Mouse (Mus musculus): ENCODE results near the gene Atg7.

Gene Atg7

DNA sequence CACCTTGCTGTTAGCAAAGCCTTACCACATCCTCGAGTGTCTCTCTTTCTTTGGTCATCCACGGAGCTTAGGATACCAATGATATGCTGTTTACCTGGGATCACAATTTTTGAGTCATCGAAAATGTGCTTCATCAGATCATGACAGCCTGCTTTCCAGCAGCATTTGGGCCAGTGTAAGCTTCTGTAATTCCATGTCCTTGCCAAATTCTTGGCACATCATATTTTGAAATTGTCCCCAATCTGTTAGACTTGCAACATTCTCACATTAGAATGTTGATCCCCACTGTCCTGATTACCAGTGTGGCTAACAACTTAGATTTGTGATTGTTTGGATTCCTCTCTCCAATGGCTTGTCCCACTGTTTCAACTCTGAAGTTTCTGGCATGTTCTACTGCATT is 144.7 kb downstream of the Atg7 start:
- DNase-seq (ENCODE audit: low spot score): no peak

DNA sequence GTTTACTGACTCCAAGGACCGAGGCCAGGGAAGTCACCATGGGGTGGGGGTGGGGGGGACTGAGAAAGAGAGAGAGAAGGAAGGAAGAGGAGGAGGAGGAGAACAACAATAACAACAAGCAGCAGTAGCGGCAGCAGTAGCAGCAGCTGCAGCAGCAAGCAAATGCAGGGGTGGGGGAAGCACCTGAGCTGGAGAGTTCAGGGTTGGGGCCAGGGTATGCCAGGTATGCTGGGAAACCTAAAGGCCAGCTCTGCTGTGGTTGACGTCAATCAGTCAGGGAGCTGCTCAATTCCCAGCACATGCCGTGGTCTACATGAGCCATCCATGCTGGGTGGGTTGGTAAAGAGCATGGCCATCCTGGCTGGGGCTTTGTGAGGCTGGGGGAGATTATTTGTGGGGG is 145.8 kb downstream of the Atg7 start:
- DNase-seq (ENCODE audit: low spot score): no peak

DNA sequence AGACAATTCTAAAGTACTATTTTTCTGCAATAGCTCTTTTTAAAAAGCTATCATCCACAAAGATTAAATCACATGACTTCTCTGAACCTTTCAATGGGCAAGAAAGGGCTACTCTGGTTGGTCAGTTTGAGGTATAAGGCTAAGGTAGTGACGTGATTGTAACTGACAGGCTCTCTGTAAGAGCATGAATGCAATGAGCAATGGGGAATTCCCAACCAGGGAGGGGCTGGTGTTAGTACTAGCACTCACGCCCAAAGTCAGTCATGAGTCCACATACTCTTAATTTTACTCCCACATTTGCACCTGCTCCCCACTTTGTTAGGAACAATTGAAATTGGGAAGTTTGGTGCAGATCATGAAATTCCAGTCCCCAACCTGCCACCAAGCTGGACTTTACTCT is 147.2 kb downstream of the Atg7 start:
- DNase-seq (ENCODE audit: low spot score): peak; percentile 28

DNA sequence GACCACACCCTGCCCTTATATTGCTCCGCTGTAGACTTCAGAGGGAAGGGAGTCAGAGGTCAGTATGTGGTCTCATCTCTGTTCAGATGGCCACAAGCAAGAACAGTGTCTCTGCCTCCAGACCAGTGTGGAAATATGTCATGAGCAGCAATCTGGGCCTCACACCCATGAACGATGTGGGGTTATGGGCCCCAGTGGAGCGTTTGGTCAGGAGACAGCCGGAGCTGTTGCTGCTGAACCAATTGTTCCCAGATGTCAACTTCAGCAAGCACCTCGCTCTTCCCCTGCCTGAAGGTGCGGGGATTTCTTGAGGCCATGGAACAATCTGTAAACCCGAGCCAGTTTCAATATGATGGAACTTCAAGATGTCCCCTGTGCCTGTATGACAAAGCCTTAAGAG is 148.0 kb downstream of the Atg7 start:
- no peak for DNase-seq (ENCODE audit: low spot score)

DNA sequence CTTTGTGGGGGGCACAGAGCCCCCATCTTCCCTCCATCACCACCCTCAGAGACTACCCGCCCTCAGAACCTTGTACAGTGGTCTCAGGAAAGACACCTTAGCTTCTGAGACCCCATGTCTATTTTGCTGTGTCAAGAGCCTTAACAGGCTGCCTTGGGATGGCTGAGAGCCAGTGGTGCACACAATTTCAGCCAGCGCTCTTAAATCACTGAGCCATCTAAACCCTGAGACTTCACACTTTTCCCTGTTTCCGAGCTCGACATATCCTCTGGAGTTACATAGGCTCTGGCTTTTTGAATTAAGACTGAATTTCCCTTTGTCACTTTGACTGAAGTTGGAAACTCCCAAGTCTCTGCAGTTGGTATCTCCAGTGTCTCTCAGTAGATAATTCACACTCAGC is 148.9 kb downstream of the Atg7 start:
- no peak for DNase-seq (ENCODE audit: low spot score)

DNA sequence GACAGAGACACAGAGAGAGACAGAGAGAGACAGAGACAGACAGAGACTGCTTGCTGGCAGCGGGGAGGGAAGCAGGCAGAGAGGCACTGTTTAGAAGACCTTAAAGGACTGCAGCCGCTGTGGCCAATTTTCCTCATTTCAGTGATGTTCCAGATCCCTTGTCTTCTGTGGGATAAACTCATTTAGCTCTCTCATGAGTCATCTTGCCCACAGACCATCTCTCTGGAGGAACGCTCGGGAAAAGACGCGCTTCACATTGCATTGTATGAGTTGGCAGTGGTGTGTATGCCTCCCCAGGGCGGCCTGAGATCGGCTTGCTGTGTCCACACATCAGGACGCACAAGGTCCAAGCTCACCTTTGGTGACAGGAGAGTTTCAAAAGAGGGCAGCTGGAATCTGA is 151.8 kb downstream of the Atg7 start:
- DNase-seq (ENCODE audit: low spot score): no peak

DNA sequence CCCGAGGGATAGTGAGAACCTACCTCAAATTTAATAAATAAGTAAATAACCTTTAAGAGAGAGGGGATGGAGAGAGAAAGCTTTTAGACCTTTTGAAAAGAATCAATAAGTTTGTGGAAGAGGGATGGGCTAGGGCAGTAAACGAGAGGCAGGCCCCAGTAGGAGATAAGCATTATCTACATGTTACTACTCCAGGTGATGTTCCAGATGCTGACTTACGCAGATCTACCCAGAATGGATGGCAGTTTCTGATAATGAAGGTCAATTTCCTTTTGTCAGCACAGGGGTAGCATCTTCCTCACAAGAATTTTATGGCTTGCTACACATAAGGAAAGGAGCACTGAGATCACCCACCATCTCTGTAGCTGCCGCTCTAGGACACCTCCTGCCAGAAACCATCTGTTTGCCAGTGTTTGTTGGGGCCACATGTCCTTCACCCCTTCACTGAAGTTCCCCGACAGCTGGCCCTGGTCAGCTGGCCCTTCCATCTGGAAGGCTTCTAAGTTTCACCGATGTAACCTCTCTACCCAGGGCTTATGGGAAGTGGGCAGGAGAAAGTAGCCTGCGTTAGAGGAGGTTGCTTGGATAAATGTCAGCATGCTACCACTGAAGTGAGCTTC is 152.9 kb downstream of the Atg7 start:
- no peak for DNase-seq (ENCODE audit: low spot score)

DNA sequence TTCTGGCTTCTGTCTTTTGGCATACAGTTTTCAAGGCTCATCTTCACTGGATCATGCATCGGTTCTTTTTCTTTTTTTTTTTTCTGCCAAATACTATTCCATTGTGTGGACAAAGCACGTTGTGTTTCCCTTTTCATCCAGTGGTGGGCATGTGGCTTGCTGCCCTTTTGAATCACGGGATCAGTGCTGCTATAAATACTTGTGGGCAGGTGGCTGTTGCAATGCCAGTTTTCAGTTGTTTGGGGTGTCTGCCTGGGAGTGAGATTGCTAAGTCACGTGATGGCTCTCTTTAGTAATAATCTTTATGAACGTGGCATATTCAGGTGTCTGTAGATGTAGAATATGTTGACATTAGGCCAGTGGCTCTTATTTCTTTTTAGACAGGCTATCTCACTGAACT is 155.0 kb downstream of the Atg7 start:
- DNase-seq (ENCODE audit: low spot score): no peak

DNA sequence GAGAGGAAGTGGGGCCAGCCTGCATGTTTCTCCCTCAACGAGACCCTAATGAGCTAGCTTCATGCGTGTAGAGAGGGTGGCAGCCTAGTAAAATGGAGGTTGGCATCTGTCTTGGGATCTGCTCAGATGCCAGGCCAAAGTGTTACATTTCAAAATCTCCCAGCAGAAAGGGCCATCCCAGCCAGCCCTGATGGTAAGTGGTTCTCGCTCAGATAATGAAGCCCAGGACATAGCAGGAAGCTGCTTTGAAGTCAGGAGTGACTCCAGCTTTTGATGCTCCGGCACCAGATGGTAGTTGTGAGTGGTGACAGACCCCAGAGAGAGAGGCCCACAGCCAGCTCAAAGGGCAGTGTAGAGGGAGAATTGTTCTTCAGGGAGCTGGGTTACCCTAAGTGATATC is 155.8 kb downstream of the Atg7 start:
- DNase-seq (ENCODE audit: low spot score): no peak

DNA sequence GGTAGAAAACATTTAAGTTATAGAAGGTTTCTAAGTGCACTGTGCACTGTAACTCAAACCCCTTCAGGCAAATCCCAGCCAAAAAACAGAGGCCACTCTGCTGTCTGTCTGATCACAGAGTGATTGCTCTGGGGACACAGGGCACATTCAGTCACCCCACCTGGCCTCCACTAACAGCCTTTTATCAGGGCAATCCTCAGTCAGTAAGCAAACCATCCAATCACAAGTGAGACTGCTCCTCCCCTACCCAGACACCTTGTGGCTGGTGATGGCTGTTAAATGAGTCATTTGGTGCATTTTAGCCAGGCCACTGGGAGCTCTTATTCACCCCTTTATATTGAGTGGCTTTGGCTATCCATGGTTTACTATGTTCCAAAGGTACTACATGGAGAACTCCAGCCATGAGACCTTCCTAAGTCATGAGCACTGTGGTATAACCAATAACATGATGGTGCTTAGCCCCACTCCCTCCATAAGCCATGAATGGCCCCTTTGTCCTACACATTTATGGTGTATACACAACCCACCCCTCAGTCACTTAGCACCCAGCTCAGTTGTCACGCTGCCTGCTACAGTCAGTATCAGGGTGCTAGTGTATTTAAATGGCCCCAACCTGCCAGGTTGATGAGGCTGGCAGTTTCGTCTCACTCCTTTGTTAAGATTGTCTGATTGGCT is 157.5 kb downstream of the Atg7 start:
- no peak for DNase-seq (ENCODE audit: low spot score)

DNA sequence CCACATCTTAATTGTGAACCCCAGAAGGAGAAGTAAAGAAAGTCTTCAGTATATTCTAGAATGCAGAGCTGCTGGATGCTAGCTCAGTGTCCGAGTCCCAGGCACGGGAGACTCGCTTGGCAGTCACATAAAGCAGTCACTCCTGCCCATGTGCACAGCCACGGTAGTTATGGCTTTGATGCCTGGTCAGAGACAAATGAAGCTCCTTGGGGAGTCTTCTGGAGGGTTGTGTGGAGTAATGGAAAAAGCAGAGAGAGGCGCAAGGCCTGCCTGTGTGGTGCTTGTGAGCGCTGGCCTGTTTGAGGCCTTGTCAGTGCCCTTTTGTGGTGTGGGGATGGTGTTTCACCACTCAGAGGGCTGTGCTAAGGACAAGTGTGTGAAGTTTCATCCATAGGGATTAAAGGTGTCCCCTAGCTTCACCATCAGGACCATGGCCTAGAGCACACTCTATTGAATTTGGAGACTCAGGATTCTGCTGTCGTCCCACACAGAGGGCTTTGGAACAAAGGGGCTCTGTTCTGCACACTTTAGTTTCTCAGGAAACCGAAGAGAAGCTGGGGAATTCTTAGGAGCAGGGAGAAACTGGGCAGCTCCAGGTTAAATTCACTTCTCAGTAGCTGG is 161.1 kb downstream of the Atg7 start:
- DNase-seq (ENCODE audit: low spot score): no peak

DNA sequence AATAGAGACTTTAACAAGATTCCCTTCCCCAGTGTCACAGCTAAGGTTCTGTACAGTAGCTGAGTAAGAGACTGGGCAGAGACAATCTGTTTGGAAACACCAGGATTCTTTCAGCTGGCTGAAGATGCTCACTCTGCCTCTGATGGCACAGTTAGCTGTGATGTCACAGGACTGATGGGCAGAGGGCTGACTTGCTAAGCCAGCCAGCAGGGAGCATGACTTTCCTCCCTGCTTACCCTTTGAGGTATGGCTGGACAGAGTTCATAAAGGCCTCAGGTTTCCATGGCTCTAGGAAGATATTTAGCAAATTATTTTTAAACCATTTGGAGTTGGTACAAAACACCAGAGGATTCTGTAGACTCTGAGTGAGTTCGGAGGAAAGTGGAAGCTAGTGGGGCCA is 162.0 kb downstream of the Atg7 start:
- DNase-seq (ENCODE audit: low spot score): no peak

DNA sequence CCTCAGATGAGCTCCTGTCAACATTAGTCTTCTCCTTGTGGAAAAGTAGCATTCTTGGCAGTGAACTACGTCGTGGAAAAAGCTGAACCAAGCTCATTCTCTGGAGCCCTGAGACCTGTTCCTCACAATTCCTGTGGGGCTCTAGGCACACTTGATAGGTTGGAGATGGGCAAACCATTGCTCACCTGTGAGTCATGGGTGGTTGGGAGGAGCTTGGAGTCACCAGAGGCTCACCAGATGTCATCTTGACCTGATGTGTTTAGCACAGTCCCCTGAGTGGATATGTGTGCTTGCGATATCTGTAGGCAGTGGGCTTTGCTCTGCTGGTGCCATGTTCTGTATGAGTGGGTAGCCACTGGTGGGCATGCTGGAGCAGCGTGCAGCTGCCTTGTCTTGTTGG is 163.0 kb downstream of the Atg7 start:
- no peak for DNase-seq (ENCODE audit: low spot score)

DNA sequence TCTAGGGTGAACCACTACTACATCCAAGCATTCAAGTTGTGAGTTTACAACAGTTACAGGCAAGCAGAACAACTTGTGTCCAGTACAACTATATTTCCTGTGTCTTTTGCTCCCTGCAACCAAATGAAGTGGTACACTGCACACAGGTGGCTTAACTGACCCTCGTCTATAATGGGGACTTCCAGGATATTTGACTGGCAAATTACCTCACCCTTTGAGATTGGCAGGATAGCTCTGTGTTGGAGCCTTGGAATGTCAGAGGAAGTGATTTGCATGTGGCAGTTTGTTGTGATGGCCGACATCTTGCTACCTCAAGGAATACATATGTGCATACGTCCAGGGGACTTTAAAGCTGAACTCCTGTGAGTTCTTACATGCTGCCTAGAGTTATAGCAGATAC is 164.6 kb downstream of the Atg7 start:
- DNase-seq (ENCODE audit: low spot score): no peak

DNA sequence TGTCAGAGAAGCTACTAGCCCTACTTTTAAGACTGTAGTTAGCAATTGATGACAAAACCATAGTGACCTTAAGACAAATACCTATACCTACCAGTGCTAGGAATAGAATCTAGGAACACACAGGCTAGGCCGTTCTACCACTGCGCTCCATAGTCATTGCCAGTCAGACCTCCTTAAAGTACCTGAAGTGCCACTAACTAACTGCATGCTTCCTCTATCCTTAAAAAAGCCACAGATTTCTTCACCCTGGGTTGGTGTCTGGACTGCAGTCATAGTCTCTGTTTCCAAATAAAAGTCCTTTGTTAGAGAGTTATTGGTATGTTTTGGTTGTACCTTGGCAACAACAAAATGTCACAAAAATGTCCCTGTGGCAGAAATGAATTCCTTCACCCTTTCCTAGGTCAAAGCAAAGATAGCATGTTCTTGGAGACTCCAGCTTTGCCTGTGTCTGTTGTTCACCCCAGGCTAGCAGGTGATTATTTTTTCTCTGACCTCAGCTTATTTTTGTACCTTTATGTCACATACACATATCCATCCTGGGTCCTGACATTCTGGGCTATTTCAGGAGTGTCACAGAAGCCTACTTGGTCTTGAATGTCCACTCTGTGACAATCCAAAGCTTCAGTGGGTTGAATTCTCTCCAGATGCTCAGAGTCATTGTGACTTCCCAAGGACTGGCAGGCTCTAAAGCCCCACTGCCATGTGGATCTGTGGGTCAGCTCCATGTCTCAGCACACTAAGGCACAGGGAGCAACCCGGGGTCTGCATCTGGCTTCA is 165.9 kb downstream of the Atg7 start:
- DNase-seq (ENCODE audit: low spot score): no peak

DNA sequence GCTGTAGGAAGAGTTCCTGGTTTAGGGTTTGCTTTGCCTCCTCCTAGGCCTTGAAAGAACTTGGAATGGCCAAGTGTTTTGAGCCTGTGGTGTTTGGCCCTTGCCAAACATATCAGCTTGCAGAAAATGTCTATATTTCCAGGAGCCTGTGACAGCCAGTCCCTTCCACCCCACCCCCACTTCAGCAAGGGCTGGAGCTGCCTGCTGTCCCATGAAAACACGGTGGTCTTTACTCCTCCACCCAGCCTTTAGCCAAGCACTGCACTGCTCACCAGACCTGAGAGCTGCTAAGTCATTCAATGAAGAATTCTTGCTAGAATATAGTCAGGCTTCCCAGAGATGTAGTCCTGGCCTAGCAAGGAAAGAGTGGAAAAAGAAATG is 166.5 kb downstream of the Atg7 start:
- no peak for DNase-seq (ENCODE audit: low spot score)

DNA sequence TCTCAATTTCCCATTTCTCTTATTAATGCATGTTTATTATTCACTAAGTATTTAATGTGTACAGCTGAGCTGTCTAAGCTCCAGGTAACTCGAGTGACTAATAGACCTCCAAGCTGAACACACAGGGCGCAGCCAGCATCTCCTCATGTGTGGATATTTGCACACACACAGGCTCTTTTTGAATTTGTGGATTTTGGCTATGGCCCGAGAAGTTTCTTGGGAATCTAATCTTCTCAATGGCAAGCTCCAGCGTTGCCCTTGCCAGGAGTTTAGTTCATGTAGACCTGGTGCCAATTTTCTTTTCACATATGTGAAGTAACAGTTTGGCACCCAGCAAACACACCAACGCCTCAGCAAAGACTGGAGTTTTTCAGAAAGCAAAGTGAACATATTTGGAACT is 169.4 kb downstream of the Atg7 start:
- no peak for DNase-seq (ENCODE audit: low spot score)

DNA sequence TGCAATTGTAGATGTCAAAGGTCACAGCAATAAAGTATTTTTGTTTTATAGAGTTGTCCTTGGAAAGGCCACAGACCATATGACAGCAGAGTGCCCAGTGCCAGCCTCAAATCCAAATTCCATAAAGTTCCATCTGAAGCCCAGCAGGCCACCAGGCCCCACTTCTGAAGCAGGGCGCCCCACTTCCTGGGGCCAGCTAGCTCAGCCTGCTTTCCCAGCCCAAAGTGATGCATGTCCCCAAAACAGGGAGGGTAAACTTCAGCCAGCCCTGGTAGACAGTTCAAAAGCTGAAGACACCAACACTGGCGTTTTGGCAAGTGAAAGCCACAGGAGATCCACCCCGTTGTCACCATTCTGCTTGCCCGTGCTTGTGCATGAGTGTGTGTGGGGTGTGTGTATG is 169.9 kb downstream of the Atg7 start:
- no peak for DNase-seq (ENCODE audit: low spot score)

DNA sequence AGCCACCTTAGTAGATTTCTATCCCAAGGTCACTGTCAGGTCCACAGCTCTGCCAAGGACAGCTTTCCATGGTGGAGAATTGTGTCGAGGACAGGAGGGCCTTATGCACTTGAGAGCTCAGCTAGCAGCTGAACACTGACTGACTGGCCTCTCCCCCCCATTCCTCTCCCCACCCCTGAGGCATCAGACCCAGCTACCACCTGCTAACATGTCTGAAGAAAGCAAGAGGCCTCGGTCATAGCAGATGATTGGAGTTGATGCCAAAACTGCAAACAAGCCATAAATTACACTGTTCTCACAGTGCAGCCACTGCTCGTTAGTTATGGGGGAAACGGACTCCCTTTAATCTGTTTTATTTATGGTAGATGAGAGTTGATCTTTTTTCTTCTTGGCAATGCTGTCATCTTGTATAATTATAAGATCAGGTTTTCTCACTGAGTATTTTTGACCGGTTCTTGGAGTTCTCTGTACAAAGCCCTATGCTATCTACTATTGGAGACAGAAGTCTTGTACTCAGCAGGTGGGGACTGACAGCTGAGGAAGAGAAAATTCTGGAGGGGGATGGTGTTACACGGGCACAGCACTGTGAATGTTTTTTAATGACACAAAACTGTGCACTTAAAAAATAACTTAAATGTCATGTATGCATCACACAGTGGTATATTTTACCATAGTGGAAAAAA is 171.4 kb downstream of the Atg7 start:
- no peak for DNase-seq (ENCODE audit: low spot score)

DNA sequence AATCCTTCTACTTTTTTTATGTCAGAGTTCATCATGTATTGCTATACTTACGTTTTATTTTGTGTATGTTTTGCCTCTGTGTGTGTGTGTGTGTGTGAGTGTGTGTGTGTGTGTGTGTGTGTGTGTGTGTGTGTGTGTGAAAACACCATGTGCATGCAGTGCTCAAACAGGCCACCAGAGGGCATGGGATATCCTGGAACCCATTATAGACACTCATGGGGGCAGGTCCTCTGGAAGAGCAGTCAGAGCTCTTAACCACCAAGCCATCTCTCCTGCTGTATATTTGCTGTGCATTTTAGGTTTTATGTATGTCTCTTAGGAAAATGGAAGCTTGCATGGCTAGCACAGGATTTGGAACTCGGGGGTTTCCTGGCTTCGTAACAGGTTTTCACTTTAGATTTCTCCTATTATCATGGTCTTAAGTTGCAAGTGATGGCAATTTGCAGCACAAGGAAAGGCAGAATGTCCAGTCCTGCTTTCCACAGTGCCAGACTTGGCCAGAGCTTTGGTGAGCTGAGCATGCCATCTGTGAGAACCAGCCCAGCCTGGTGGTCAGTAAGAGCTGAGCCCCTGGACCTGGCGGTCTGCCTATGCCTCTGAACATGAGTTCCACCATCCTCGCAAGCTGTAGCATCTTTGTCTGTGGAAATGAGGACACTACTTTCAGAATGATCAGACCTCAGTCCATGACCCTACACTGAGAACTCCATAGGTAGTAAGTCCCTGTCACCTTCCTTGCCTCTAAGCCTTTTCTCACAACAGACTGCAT is 172.2 kb downstream of the Atg7 start:
- DNase-seq (ENCODE audit: low spot score): peak; percentile 38

DNA sequence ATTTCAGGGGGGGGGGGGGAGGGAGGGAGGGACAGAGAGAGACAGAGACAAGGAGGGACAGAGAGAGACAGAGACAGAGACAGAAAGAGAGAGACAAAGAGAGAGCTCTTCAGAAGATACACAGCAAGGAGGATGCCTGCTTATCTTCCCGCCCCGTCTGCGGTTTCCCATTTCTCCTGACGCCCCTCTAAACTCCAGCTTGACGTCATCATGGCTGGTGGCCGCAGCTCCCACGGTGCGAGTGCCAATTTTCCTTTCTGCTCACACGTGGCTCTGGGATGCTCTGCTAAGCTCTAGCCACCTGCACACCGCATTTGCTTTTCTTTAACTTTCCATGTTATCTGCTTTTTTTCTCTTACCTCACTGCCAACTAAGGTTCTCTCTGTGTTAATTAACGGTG is 175.1 kb downstream of the Atg7 start:
- no peak for DNase-seq (ENCODE audit: low spot score)

DNA sequence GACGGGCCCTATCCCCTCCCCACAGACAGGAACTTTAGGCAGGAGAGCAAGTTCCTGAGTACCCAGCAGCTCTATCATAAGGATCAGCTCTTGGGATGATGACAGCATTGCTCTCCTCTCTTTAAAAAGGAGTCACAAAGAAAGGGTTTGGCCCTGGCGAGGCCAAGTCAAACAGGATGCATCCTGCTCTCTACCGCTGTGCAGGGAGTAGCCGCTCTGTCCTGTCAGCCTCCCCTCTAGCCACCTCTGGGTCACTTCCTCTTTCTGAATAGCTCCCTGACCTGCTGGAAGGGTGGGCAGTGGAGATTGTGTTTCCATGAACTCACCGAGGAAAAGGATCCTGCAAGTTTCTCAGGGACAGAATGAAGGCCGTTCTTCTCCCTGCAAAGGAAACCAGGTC is 175.6 kb downstream of the Atg7 start:
- DNase-seq (ENCODE audit: low spot score): no peak
